Mouse (Mus musculus): ENCODE results near the gene Spg7. TPM values are rescaled to one million over a fixed set of nuclear protein-coding genes. Genes with fewer than 3 reads are reported as not detected.

Gene Spg7
- total and polyA plus RNA-seq, 3 experiments: 20.8 to 35.2 (median 26.1) TPM

DNA sequence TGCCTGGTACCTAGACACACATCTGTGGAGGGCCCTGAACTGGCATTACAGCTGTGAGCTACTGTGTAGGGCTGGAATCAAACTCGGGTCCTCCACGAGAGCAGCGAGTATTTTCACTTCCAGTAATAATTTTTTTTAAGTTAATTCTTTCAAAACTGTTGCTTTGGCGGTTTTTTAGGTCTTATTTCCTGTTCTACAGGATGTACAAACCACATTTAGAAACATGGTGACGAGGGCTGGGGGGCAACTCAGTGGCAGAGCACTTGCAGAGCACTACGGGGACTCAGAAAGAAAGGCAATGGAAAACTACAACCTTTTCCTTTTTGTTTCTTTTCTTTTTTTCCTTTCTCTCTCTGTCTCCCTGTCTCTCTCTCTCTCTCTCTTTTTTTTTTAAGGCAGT, 28.6 kb upstream of the Spg7 start:
- Histone ChIP-seq H3K27ac (ENCODE audit: insufficient read depth, low read depth) (no peak overlapping the region), H3K4me1 (ENCODE audit: control insufficient read depth in 1 of 2, insufficient read depth in 2 of 2) (peaks cover 26 to 82% of the 10 kb centered on the region in 2 experiments), H3K79me2 (replicated peaks; ENCODE audit: control insufficient read depth, extremely low read depth, insufficient read depth, poor library complexity, severe bottlenecking) (peaks cover 96% of the 10 kb centered on the region), H3K4me3 (replicated peaks in 1 of 3; ENCODE audit: low read depth in 2 of 3, low read length in 2 of 3, poor library complexity in 1 of 3) (no peak overlapping the region), H3K9me3 (replicated peaks; ENCODE audit: low read length) (no peaks in the 10 kb centered on the region), H3K27me3 (replicated peaks) (no peaks in the 10 kb centered on the region), H3K9ac (ENCODE audit: insufficient read depth, low read depth) (peak overlapping the region; percentile 42), H3K36me3 (replicated peaks in 1 of 2; ENCODE audit: control insufficient read depth in 1 of 2, insufficient read depth in 1 of 2, low read length in 1 of 2) (peaks cover 0 to 39% of the 10 kb centered on the region in 2 experiments), H3K4me2 (ENCODE audit: insufficient read depth, low read depth, poor library complexity, severe bottlenecking) (peak overlapping the region; percentile 41; the same call in 1 of the 2 replicates)
- no peak for DNase-seq (ENCODE audit: extremely low read depth)
- peak; percentile 76 for TF ChIP-seq ZNF384 (IDR thresholded peaks at IDR 0.05; ENCODE audit: low read depth, low read length)
- no peak for TF ChIP-seq GABPA (IDR thresholded peaks at IDR 0.05; ENCODE audit: insufficient replicate concordance, low read depth, low read length)
- TF ChIP-seq ZKSCAN1 (IDR thresholded peaks at IDR 0.05; ENCODE audit: borderline replicate concordance, low read depth, low read length): no peak
- no peak for TF ChIP-seq UBTF (IDR thresholded peaks at IDR 0.05; ENCODE audit: low read depth, low read length)
- TF ChIP-seq RCOR1 (conservative IDR thresholded peaks at IDR 0.05; ENCODE audit: low read depth, low read length): no peak
- TF ChIP-seq USF1 (IDR thresholded peaks at IDR 0.05; ENCODE audit: low read depth, low read length): no peak
- TF ChIP-seq TCF12 (IDR thresholded peaks at IDR 0.05; ENCODE audit: low read depth, low read length): no peak
- no peak for TF ChIP-seq ZC3H11A (IDR thresholded peaks at IDR 0.05; ENCODE audit: low read depth, low read length)
- no peak for TF ChIP-seq TBP (conservative IDR thresholded peaks at IDR 0.05; ENCODE audit: low read depth, low read length)
- TF ChIP-seq RAD21 (IDR thresholded peaks at IDR 0.05; ENCODE audit: low read depth, low read length): no peak
- TF ChIP-seq KAT2A (IDR thresholded peaks at IDR 0.05; ENCODE audit: insufficient replicate concordance, low read length): no peak
- 0 out of 2 replicates have a peak, but pooled peaks have one; percentile 48 for TF ChIP-seq MEF2A (IDR thresholded peaks at IDR 0.05; ENCODE audit: borderline replicate concordance, low read depth, low read length)
- TF ChIP-seq E2F4 (IDR thresholded peaks at IDR 0.05; ENCODE audit: insufficient replicate concordance, low read depth, low read length): 0 out of 2 replicates have a peak, but pooled peaks have one; percentile 79
- TF ChIP-seq PAX5 (IDR thresholded peaks at IDR 0.05; ENCODE audit: low read length): no peak
- TF ChIP-seq MAFK (IDR thresholded peaks at IDR 0.05; ENCODE audit: insufficient replicate concordance, low read length): 0 out of 2 replicates have a peak, but pooled peaks have one; percentile 6
- TF ChIP-seq BHLHE40 (IDR thresholded peaks at IDR 0.05; ENCODE audit: low read depth, low read length): no peak
- no peak for TF ChIP-seq JUN (IDR thresholded peaks at IDR 0.05; ENCODE audit: insufficient read depth, low read depth, low read length)
- no peak for TF ChIP-seq ZMIZ1 (IDR thresholded peaks at IDR 0.05; ENCODE audit: low read depth, low read length)
- TF ChIP-seq CHD1 (IDR thresholded peaks at IDR 0.05; ENCODE audit: low read depth, low read length): 0 out of 2 replicates have a peak, but pooled peaks have one; percentile 13
- no peak for TF ChIP-seq CHD2 (IDR thresholded peaks at IDR 0.05; ENCODE audit: low read length)
- 0 out of 2 replicates have a peak, but pooled peaks have one; percentile 16 for TF ChIP-seq ETS1 (conservative IDR thresholded peaks at IDR 0.05; ENCODE audit: low read depth, low read length)
- no peak for TF ChIP-seq SIN3A (IDR thresholded peaks at IDR 0.05; ENCODE audit: low read length)
- no peak for TF ChIP-seq POLR2AphosphoS2 (IDR thresholded peaks at IDR 0.05; ENCODE audit: low read depth, low read length)
- TF ChIP-seq NELFE (IDR thresholded peaks at IDR 0.05; ENCODE audit: low read depth, low read length): no peak
- 0 out of 2 replicates have a peak, but pooled peaks have one; percentile 31 for TF ChIP-seq EP300 (IDR thresholded peaks at IDR 0.05; ENCODE audit: low read length)
- TF ChIP-seq POLR2A (IDR thresholded peaks at IDR 0.05; ENCODE audit: low read depth, low read length): no peak
- TF ChIP-seq MAX (IDR thresholded peaks at IDR 0.05; ENCODE audit: low read length): no peak
- no peak for TF ChIP-seq IRF4 (IDR thresholded peaks at IDR 0.05; ENCODE audit: low read depth, low read length)
- no peak for TF ChIP-seq CTCF (conservative IDR thresholded peaks at IDR 0.05 in 1 of 2, IDR thresholded peaks at IDR 0.05 in 1 of 2; ENCODE audit: low read depth in 2 of 2, low read length in 2 of 2)
- TF ChIP-seq USF2 (conservative IDR thresholded peaks at IDR 0.05; ENCODE audit: low read depth, low read length): no peak
- TF ChIP-seq MAZ (IDR thresholded peaks at IDR 0.05; ENCODE audit: low read depth, low read length): no peak
- TF ChIP-seq ELF1 (IDR thresholded peaks at IDR 0.05; ENCODE audit: low read depth, low read length): no peak
- TF ChIP-seq MYC (IDR thresholded peaks at IDR 0.05; ENCODE audit: low read depth, low read length): no peak
- TF ChIP-seq SMC3 (IDR thresholded peaks at IDR 0.05; ENCODE audit: low read depth, low read length): no peak
- no peak for TF ChIP-seq HCFC1 (IDR thresholded peaks at IDR 0.05; ENCODE audit: low read depth, low read length)
- no peak for TF ChIP-seq MXI1 (IDR thresholded peaks at IDR 0.05; ENCODE audit: low read depth, low read length)
- TF ChIP-seq JUND (conservative IDR thresholded peaks at IDR 0.05; ENCODE audit: low read depth, low read length): no peak
- no peak for TF ChIP-seq NRF1 (IDR thresholded peaks at IDR 0.05; ENCODE audit: low read depth, low read length)
- dilution Hi-C loops (cut with MboI; ENCODE audit: extremely low pct_ligation_motif_present, extremely low pct_unique_long_range_greater_than_20kb, low sequenced_read_pairs) (no loop called here), in situ Hi-C loops (cut with MboI; ENCODE audit: low pct_ligation_motif_present, low pct_unique_long_range_greater_than_20kb, low sequenced_read_pairs) (no loop called here)

All from CH12.LX (cell line).